Mouse (Mus musculus) colon, adult 2 months (tissue): ENCODE measurements around the gene Slc22a6. TPM values are rescaled to one million over a fixed set of nuclear protein-coding genes. Genes with fewer than 3 reads are reported as not detected.

Experiments used
- polyA plus RNA-seq: library from polyadenylated mRNA; depleted of rRNA; stranded (reverse); fragments of >200 nt; gene quantifications from 2 replicates; pipeline ENCODE4 v1.2.3, GENCODE M21; 2012; rRNA removed

Gene Slc22a6
- not detected in 2 replicates for polyA plus RNA-seq

GRCm38 (mm10) chr19:8617904-8618303 is at the start of gene Slc22a6:
Slc22a6 (plus strand) TSS chr19:8618039.

DNA sequence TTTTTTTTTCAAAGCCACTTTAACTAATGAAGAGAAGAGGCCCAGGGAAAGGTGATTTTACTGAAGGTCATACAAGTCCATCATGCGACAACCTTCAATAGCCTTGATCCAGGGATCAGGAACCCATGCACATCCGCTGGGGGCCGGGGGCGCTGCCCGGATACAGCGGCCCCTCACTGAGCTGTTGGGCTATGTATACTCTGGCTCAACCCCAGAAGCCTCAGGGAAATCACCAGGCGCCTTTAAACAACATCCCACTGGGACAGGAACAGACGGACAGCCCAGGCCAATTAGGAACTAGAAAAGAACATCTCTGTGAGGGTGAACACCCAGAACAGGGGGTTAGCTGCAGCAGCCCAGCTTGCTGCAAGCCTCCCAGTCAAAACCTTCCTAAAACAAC is 26.9 kb upstream of the Slc22a6 start, which contains the start of gene Slc22a8:
Gene Slc22a8, plus strand, starts transcription at position 301 of the 400 bp plus-strand sequence.

GRCm38 (mm10) chr19:8663360-8663839 is 45.6 kb downstream of the Slc22a6 start, which contains the start of gene Chrm1:
Chrm1 (plus strand) TSS chr19:8663789.

Other genes starting within 250 kb of the Slc22a6 start
- gene Slc22a30, start 212.9 kb upstream of the Slc22a6 start, polyA plus RNA-seq: not detected in 2 replicates
- gene Slc22a8, start 26.8 kb upstream of the Slc22a6 start, polyA plus RNA-seq: not detected in 2 replicates
- 8.6 and 12.4 TPM in 2 replicates for gene Chrm1, start 45.8 kb downstream of the Slc22a6 start, polyA plus RNA-seq
- gene Slc3a2, start 105.3 kb downstream of the Slc22a6 start, polyA plus RNA-seq: 77.3 and 84.0 TPM in 2 replicates
- gene Wdr74, start 117.8 kb downstream of the Slc22a6 start, polyA plus RNA-seq: 23.1 and 24.6 TPM in 2 replicates
- gene 1700092M07Rik, start 122.7 kb downstream of the Slc22a6 start, polyA plus RNA-seq: not detected in 2 replicates
- 76.8 and 84.3 TPM in 2 replicates for gene Stx5a, start 123.4 kb downstream of the Slc22a6 start, polyA plus RNA-seq
- 46.2 and 48.5 TPM in 2 replicates for gene Nxf1, start 139.0 kb downstream of the Slc22a6 start, polyA plus RNA-seq
- 138 and 175 TPM in 2 replicates for gene Tmem223, start 153.0 kb downstream of the Slc22a6 start, polyA plus RNA-seq
- 72.7 and 126 TPM in 2 replicates for gene Tmem179b, start 156.4 kb downstream of the Slc22a6 start, polyA plus RNA-seq
- 9.5 and 9.9 TPM in 2 replicates for gene Taf6l, start 168.4 kb downstream of the Slc22a6 start, polyA plus RNA-seq
- gene Polr2g, start 180.5 kb downstream of the Slc22a6 start, polyA plus RNA-seq: 17.4 and 20.0 TPM in 2 replicates
- 1.6 and 1.9 TPM in 2 replicates for gene Zbtb3, start 184.5 kb downstream of the Slc22a6 start, polyA plus RNA-seq
- 9.8 and 12.1 TPM in 2 replicates for gene Ttc9c, start 201.3 kb downstream of the Slc22a6 start, polyA plus RNA-seq
- 23.2 and 24.4 TPM in 2 replicates for gene Hnrnpul2, start 202.0 kb downstream of the Slc22a6 start, polyA plus RNA-seq
- gene AC129217.1, start 211.7 kb downstream of the Slc22a6 start, polyA plus RNA-seq: 2.4 and 6.1 TPM in 2 replicates
- 125 and 157 TPM in 2 replicates for gene Bscl2, start 219.4 kb downstream of the Slc22a6 start, polyA plus RNA-seq
- 2.1 and 2.8 TPM in 2 replicates for gene Gng3, start 221.2 kb downstream of the Slc22a6 start, polyA plus RNA-seq
- 1.5 and 3.0 TPM in 2 replicates for gene Lrrn4cl, start 232.7 kb downstream of the Slc22a6 start, polyA plus RNA-seq